Mouse (Mus musculus): ENCODE data around the gene Ap2a1. TPM values are rescaled to one million over a fixed set of nuclear protein-coding genes. Genes with fewer than 3 reads are reported as not detected.

Ap2a1 gene
- polyA plus RNA-seq, 1 experiment from 2014 or later, result 74.2 TPM

- 69% methylated on average over 9 of the region's 9 CpGs for WGBS
- peaks cover 35% of the 10 kb centered on the region for H3K36me3 ChIP-seq
- H3K9me3 ChIP-seq (replicated peaks), result no peaks in the 10 kb centered on the region
- peak overlapping the region; percentile 94 for H3K27ac ChIP-seq (replicated peaks)
- no peaks in the 10 kb centered on the region for H3K27me3 ChIP-seq (ENCODE audit: low read depth, poor library complexity, severe bottlenecking)
- H3K4me1 ChIP-seq, result peaks cover 78% of the 10 kb centered on the region
- peak overlapping the region; percentile 91 for H3K4me3 ChIP-seq
- no peak for DNase-seq (ENCODE audit: low spot score)
Measured at GRCm38 (mm10) chr7:44856265-44856916, 72.9 kb downstream of the Ap2a1 start.

- H3K9me3 ChIP-seq (replicated peaks), result no peaks in the 10 kb centered on the region
- H3K27me3 ChIP-seq (ENCODE audit: low read depth, poor library complexity, severe bottlenecking), result no peaks in the 10 kb centered on the region
- H3K4me3 ChIP-seq, result peak overlapping the region; percentile 59
- peak overlapping the region; percentile 87 for H3K27ac ChIP-seq (replicated peaks)
- peaks cover 79% of the 10 kb centered on the region for H3K4me1 ChIP-seq
- peaks cover 30% of the 10 kb centered on the region for H3K36me3 ChIP-seq
- no peak for DNase-seq (ENCODE audit: low spot score)
- 50% methylated on average over 10 of the region's 10 CpGs for WGBS
Measured at GRCm38 (mm10) chr7:44855036-44855435, 74.3 kb downstream of the Ap2a1 start.

DNA sequence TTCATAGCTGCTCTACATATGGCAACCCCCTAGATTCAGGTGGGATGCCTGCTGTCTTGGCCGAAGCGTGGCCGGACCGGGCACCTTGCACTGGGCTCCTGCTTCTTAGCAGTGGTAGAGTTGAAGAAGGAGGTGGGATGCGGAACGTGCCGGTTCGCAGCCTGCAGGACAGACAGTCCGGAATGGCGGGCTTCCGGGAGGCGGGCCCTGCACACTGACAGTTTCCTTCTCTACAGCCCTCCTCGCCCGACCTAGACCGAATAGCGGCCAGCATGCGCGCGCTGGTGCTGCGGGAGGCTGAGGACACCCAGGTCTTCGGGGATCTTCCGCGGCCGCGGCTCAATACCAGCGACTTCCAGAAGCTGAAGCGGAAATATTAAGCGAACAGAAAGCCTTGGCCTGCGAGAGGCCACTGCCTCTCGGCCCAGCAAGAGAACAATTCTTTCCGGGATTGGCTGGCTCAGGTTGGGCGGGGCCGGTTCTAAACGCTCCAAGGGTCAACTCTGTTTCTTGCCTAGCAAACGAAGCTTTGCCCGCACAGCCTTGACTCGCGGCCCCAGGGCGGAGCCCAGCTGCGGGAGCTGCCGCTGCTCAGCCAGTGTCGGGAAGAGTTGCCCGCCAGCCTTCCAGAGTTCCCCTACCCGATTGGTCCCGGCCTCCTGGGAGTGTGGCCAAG, 74.8 kb downstream of the Ap2a1 start:
- H3K27me3 ChIP-seq (ENCODE audit: low read depth, poor library complexity, severe bottlenecking), result no peaks in the 10 kb centered on the region

GRCm38 (mm10) chr7:44853596-44854355, 75.5 kb downstream of the Ap2a1 start:
- Histone ChIP-seq H3K27me3 (ENCODE audit: low read depth, poor library complexity, severe bottlenecking) (no peaks in the 10 kb centered on the region), H3K4me3 (peak overlapping the region; percentile 59), H3K9me3 (replicated peaks) (no peaks in the 10 kb centered on the region), H3K4me1 (peaks cover 79% of the 10 kb centered on the region), H3K36me3 (peaks cover 23% of the 10 kb centered on the region), H3K27ac (replicated peaks) (peak overlapping the region; percentile 87)
- DNase-seq (ENCODE audit: low spot score), result no peak
- WGBS, result 35% methylated on average over 26 of the region's 26 CpGs

More for the DNA sequence above, 74.8 kb downstream of the Ap2a1 start:
- peaks cover 79% of the 10 kb centered on the region for H3K4me1 ChIP-seq
- H3K4me3 ChIP-seq, result peak overlapping the region; percentile 59
- DNase-seq (ENCODE audit: low spot score), result peak; percentile 83
- H3K9me3 ChIP-seq (replicated peaks), result no peaks in the 10 kb centered on the region
- H3K27ac ChIP-seq (replicated peaks), result peak overlapping the region; percentile 87
- H3K36me3 ChIP-seq, result peaks cover 24% of the 10 kb centered on the region
- 2% methylated on average over 45 of the region's 45 CpGs for WGBS

- Histone ChIP-seq H3K27ac (replicated peaks) (no peak overlapping the region), H3K27me3 (ENCODE audit: low read depth, poor library complexity, severe bottlenecking) (no peaks in the 10 kb centered on the region), H3K36me3 (peaks cover 20% of the 10 kb centered on the region), H3K4me3 (peak overlapping the region; percentile 28; the same call in 1 of the 2 replicates), H3K9me3 (replicated peaks) (no peaks in the 10 kb centered on the region), H3K4me1 (peaks cover 75% of the 10 kb centered on the region)
- WGBS, result 94% methylated on average over 2 of the region's 2 CpGs
- DNase-seq (ENCODE audit: low spot score), result no peak
Measured at GRCm38 (mm10) chr7:44853065-44853464, 76.2 kb downstream of the Ap2a1 start.

GRCm38 (mm10) chr7:44852259-44853027, 76.9 kb downstream of the Ap2a1 start:
- H3K4me1 ChIP-seq, result peaks cover 75% of the 10 kb centered on the region
- WGBS, result 93% methylated on average over 36 of the region's 36 CpGs
- H3K4me3 ChIP-seq, result peak overlapping the region; percentile 28; the same call in 1 of the 2 replicates

DNA sequence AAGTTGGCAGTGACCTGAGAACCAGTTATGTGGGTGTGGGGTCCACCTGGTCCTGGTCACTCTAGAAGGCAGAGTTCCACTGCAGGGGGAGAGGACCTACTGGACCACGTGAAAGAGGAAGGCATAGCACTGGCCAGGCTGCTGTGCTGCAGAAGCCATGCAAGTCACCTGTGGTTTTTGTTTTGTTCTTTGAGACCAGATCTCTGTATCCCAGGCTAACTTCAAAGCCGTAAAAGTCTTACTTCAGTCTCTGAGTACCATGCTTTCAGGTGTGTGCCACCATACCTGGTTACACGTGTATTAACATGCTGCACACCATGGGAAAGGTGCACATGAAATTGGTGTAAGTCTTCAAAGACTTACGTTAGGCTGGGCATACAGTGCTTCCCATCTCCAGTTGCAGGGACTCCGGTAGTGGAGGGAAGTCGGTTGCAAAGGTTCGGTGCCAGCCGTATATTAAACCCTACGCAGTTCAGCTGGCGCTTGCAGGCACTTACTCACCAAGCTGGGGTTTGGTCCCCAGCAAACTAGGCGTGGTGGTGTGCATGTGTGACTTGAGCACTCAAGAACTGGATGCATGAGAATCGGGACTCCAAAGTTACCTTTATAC, 77.6 kb downstream of the Ap2a1 start:
- Histone ChIP-seq H3K36me3 (peaks cover 23% of the 10 kb centered on the region), H3K9me3 (replicated peaks) (no peaks in the 10 kb centered on the region), H3K27me3 (ENCODE audit: low read depth, poor library complexity, severe bottlenecking) (no peaks in the 10 kb centered on the region), H3K4me3 (peak overlapping the region; percentile 85; the same call in 1 of the 2 replicates), H3K4me1 (peaks cover 71% of the 10 kb centered on the region), H3K27ac (replicated peaks) (no peak overlapping the region)
- DNase-seq (ENCODE audit: low spot score), result no peak
- WGBS, result 92% methylated on average over 12 of the region's 12 CpGs

More at GRCm38 (mm10) chr7:44852259-44853027, 76.9 kb downstream of the Ap2a1 start:
- no peaks in the 10 kb centered on the region for H3K9me3 ChIP-seq (replicated peaks)
- no peak for DNase-seq (ENCODE audit: low spot score)
- peaks cover 20% of the 10 kb centered on the region for H3K36me3 ChIP-seq
- H3K27ac ChIP-seq (replicated peaks), result no peak overlapping the region
- H3K27me3 ChIP-seq (ENCODE audit: low read depth, poor library complexity, severe bottlenecking), result no peaks in the 10 kb centered on the region

GRCm38 (mm10) chr7:44850789-44851624, 78.3 kb downstream of the Ap2a1 start:
- peaks cover 65% of the 10 kb centered on the region for H3K4me1 ChIP-seq
- peaks cover 31% of the 10 kb centered on the region for H3K36me3 ChIP-seq
- no peaks in the 10 kb centered on the region for H3K9me3 ChIP-seq (replicated peaks)
- peak overlapping the region; percentile 85 for H3K4me3 ChIP-seq
- no peaks in the 10 kb centered on the region for H3K27me3 ChIP-seq (ENCODE audit: low read depth, poor library complexity, severe bottlenecking)
- WGBS, result 84% methylated on average over 8 of the region's 8 CpGs
- H3K27ac ChIP-seq (replicated peaks), result peak overlapping the region; percentile 97
- DNase-seq (ENCODE audit: low spot score), result no peak

Other genes with a start within 250 kb of the Ap2a1 start
- gene Izumo2, start 220.8 kb downstream of the Ap2a1 start, polyA plus RNA-seq (2016; fragmentation: Nextera tagmentation; extraction: Ambion mirVana), result not detected in 2 replicates
- gene Vrk3, start 181.1 kb downstream of the Ap2a1 start, polyA plus RNA-seq (2016; fragmentation: Nextera tagmentation; extraction: Ambion mirVana), result 44.7 and 49.5 TPM in 2 replicates
- gene Zfp473, start 178.4 kb downstream of the Ap2a1 start, polyA plus RNA-seq (2016; fragmentation: Nextera tagmentation; extraction: Ambion mirVana), result 3.2 and 3.6 TPM in 2 replicates
- 154 and 162 TPM in 2 replicates for gene Nup62, start 113.4 kb downstream of the Ap2a1 start, polyA plus RNA-seq (2016; fragmentation: Nextera tagmentation; extraction: Ambion mirVana)
- 1.2 and 1.8 TPM in 2 replicates for gene Il4i1, start 113.1 kb downstream of the Ap2a1 start, polyA plus RNA-seq (2016; fragmentation: Nextera tagmentation; extraction: Ambion mirVana)
- 4.6 and 4.7 TPM in 2 replicates for gene Atf5, start 112.8 kb downstream of the Ap2a1 start, polyA plus RNA-seq (2016; fragmentation: Nextera tagmentation; extraction: Ambion mirVana)
- 89.5 and 98.1 TPM in 2 replicates for gene Akt1s1, start 80.5 kb downstream of the Ap2a1 start, polyA plus RNA-seq (2016; fragmentation: Nextera tagmentation; extraction: Ambion mirVana)
- gene Tbc1d17, start 80.4 kb downstream of the Ap2a1 start, polyA plus RNA-seq (2016; fragmentation: Nextera tagmentation; extraction: Ambion mirVana), result 77.8 and 89.4 TPM in 2 replicates
- gene Pnkp, start 72.4 kb downstream of the Ap2a1 start, polyA plus RNA-seq (2016; fragmentation: Nextera tagmentation; extraction: Ambion mirVana), result 38.1 and 38.4 TPM in 2 replicates
- 478 and 516 TPM in 2 replicates for gene Ptov1, start 59.7 kb downstream of the Ap2a1 start, polyA plus RNA-seq (2016; fragmentation: Nextera tagmentation; extraction: Ambion mirVana)
- 213 and 220 TPM in 2 replicates for gene Med25, start 36.8 kb downstream of the Ap2a1 start, polyA plus RNA-seq (2016; fragmentation: Nextera tagmentation; extraction: Ambion mirVana)
- 26.9 and 30.6 TPM in 2 replicates for gene Fuz, start 33.4 kb downstream of the Ap2a1 start, polyA plus RNA-seq (2016; fragmentation: Nextera tagmentation; extraction: Ambion mirVana)
- gene Tsks, start 13.7 kb upstream of the Ap2a1 start, polyA plus RNA-seq (2016; fragmentation: Nextera tagmentation; extraction: Ambion mirVana), result 0.11 and 0.14 TPM in 2 replicates
- gene Cpt1c, start 45.4 kb upstream of the Ap2a1 start, polyA plus RNA-seq (2016; fragmentation: Nextera tagmentation; extraction: Ambion mirVana), result 22.3 and 26.8 TPM in 2 replicates
- 908 and 945 TPM in 2 replicates for gene Prmt1, start 57.1 kb upstream of the Ap2a1 start, polyA plus RNA-seq (2016; fragmentation: Nextera tagmentation; extraction: Ambion mirVana)
- 69.5 and 71.2 TPM in 2 replicates for gene Irf3, start 68.2 kb upstream of the Ap2a1 start, polyA plus RNA-seq (2016; fragmentation: Nextera tagmentation; extraction: Ambion mirVana)
- gene Bcl2l12, start 69.2 kb upstream of the Ap2a1 start, polyA plus RNA-seq (2016; fragmentation: Nextera tagmentation; extraction: Ambion mirVana), result 77.4 and 78.4 TPM in 2 replicates
- gene Scaf1, start 86.9 kb upstream of the Ap2a1 start, polyA plus RNA-seq (2016; fragmentation: Nextera tagmentation; extraction: Ambion mirVana), result 39.6 and 44.8 TPM in 2 replicates
- gene Rras, start 88.5 kb upstream of the Ap2a1 start, polyA plus RNA-seq (2016; fragmentation: Nextera tagmentation; extraction: Ambion mirVana), result 22.0 and 23.6 TPM in 2 replicates
- gene Prr12, start 123.4 kb upstream of the Ap2a1 start, polyA plus RNA-seq (2016; fragmentation: Nextera tagmentation; extraction: Ambion mirVana), result 10.8 and 11.3 TPM in 2 replicates
- 63.0 and 66.7 TPM in 2 replicates for gene Nosip, start 132.9 kb upstream of the Ap2a1 start, polyA plus RNA-seq (2016; fragmentation: Nextera tagmentation; extraction: Ambion mirVana)
- gene Prrg2, start 133.2 kb upstream of the Ap2a1 start, polyA plus RNA-seq (2016; fragmentation: Nextera tagmentation; extraction: Ambion mirVana), result 17.0 and 17.3 TPM in 2 replicates
- 122 and 128 TPM in 2 replicates for gene Rcn3, start 162.7 kb upstream of the Ap2a1 start, polyA plus RNA-seq (2016; fragmentation: Nextera tagmentation; extraction: Ambion mirVana)
- gene Fcgrt, start 174.4 kb upstream of the Ap2a1 start, polyA plus RNA-seq (2016; fragmentation: Nextera tagmentation; extraction: Ambion mirVana), result 12.0 and 15.3 TPM in 2 replicates
- gene Rps11, start 194.9 kb upstream of the Ap2a1 start, polyA plus RNA-seq (2016; fragmentation: Nextera tagmentation; extraction: Ambion mirVana), result 1,493 and 1,787 TPM in 2 replicates
- 1,083 and 1,243 TPM in 2 replicates for gene Rpl13a, start 199.3 kb upstream of the Ap2a1 start, polyA plus RNA-seq (2016; fragmentation: Nextera tagmentation; extraction: Ambion mirVana)
- gene Gm45713, start 206.7 kb upstream of the Ap2a1 start, polyA plus RNA-seq (2016; fragmentation: Nextera tagmentation; extraction: Ambion mirVana), result 0.11 and 0.19 TPM in 2 replicates
- gene Flt3l, start 206.9 kb upstream of the Ap2a1 start, polyA plus RNA-seq (2016; fragmentation: Nextera tagmentation; extraction: Ambion mirVana), result 1.1 and 1.4 TPM in 2 replicates
- gene Pih1d1, start 224.8 kb upstream of the Ap2a1 start, polyA plus RNA-seq (2016; fragmentation: Nextera tagmentation; extraction: Ambion mirVana), result 108 and 111 TPM in 2 replicates
- 45.7 and 51.2 TPM in 2 replicates for gene Aldh16a1, start 225.1 kb upstream of the Ap2a1 start, polyA plus RNA-seq (2016; fragmentation: Nextera tagmentation; extraction: Ambion mirVana)
- gene Slc17a7, start 234.5 kb upstream of the Ap2a1 start, polyA plus RNA-seq (2016; fragmentation: Nextera tagmentation; extraction: Ambion mirVana), result 0.25 and 0.52 TPM in 2 replicates

Data from midbrain, embryonic 10.5 days (tissue).